Comparison of ENCODE assay signal across 8 mouse cellular contexts in genomic region chr8:79680965-79681364, GRCm38 (mm10). TPM values are rescaled to one million over a fixed set of nuclear protein-coding genes. Genes with fewer than 3 reads are reported as not detected.
DNase-seq lines count a peak whose midpoint lies in the region; ATAC-seq lines count a peak whose summit lies in the region.

No protein-coding gene starts in this region.

- WGBS in neural tube, embryonic 11.5 days = 32% methylated on average over 2 of the region's 2 CpGs
- WGBS in liver, embryonic 15.5 days (ENCODE audit: insufficient replicate concordance) = 25% methylated on average over 2 of the region's 2 CpGs

- H3K4me3 ChIP-seq in neural tube, embryonic 11.5 days (ENCODE audit: low read depth, low read length) = 0 out of 2 replicates have a peak overlapping the region, but pooled peaks have one; percentile 12
- peak overlapping the region; percentile 56 for H3K4me3 ChIP-seq in liver, embryonic 15.5 days (replicated peaks)

- no peak for ATAC-seq in neural tube, embryonic 11.5 days (ENCODE audit: insufficient read depth, low FRiP score, low TSS enrichment)
- ATAC-seq in liver, embryonic 15.5 days (ENCODE audit: insufficient read depth) = peak; percentile 53

- DNase-seq in cerebellum, adult 9-11 months = peak; percentile 7
- no peak for DNase-seq in cerebellum, adult 11-12 months
- peak; percentile 11 for DNase-seq in neural tube, embryonic 11.5 days (ENCODE audit: low spot score)
- DNase-seq in neural tube, embryonic 10.5 days (ENCODE audit: extremely low spot score, low spot score) = no peak
- DNase-seq in ovary, postnatal 10 days (ENCODE audit: low spot score) = no peak
- DNase-seq in spleen, adult 18-20 months = no peak
- no peak for DNase-seq in thymus, postnatal 36 days

- peaks cover 8% of the 10 kb centered on the region; the same call in 1 of the 2 replicates for H3K36me3 ChIP-seq in neural tube, embryonic 11.5 days (ENCODE audit: control insufficient read depth, insufficient read depth, low read length)
- peaks cover 43% of the 10 kb centered on the region for H3K36me3 ChIP-seq in liver, embryonic 15.5 days (replicated peaks)

- H3K27ac ChIP-seq in neural tube, embryonic 11.5 days (ENCODE audit: low read depth, low read length) = no peak overlapping the region
- H3K27ac ChIP-seq in liver, embryonic 15.5 days (replicated peaks) = no peak overlapping the region

- H3K4me2 ChIP-seq in neural tube, embryonic 11.5 days (ENCODE audit: low read depth) = peak overlapping the region; percentile 46
- peak overlapping the region; percentile 66 for H3K4me2 ChIP-seq in liver, embryonic 15.5 days

- no peaks in the 10 kb centered on the region for H3K4me1 ChIP-seq in neural tube, embryonic 11.5 days (ENCODE audit: control insufficient read depth, insufficient read depth, low read length)
- H3K4me1 ChIP-seq in liver, embryonic 15.5 days (replicated peaks) = peaks cover 10% of the 10 kb centered on the region

- H3K9ac ChIP-seq in neural tube, embryonic 11.5 days (ENCODE audit: low read length) = 0 out of 2 replicates have a peak overlapping the region, but pooled peaks have one; percentile 18
- no peak overlapping the region for H3K9ac ChIP-seq in liver, embryonic 15.5 days

- H3K9me3 ChIP-seq in neural tube, embryonic 11.5 days (ENCODE audit: control insufficient read depth, low read length) = no peaks in the 10 kb centered on the region
- H3K9me3 ChIP-seq in liver, embryonic 15.5 days (replicated peaks) = no peaks in the 10 kb centered on the region

- no peaks in the 10 kb centered on the region for H3K27me3 ChIP-seq in neural tube, embryonic 11.5 days (ENCODE audit: control insufficient read depth, insufficient read depth, low read length)
- H3K27me3 ChIP-seq in liver, embryonic 15.5 days = no peaks in the 10 kb centered on the region

RNA-seq across cellular contexts. Expression of gene Abce1, which starts 30.6 kb away (rescaled TPM):
- polyA plus RNA-seq in neural tube, embryonic 11.5 days (2014; fragmentation: Nextera tagmentation; extraction: Ambion mirVana) = 135 and 144 TPM in 2 replicates
- polyA plus RNA-seq in liver, embryonic 15.5 days (2015; fragmentation: Nextera tagmentation; extraction: Ambion mirVana) = 51.6 and 54.7 TPM in 2 replicates

RNA-seq across cellular contexts. Expression of gene Anapc10, which starts 30.7 kb away (rescaled TPM):
- polyA plus RNA-seq in neural tube, embryonic 11.5 days (2014; fragmentation: Nextera tagmentation; extraction: Ambion mirVana) = 37.5 and 39.0 TPM in 2 replicates
- 11.1 and 12.6 TPM in 2 replicates for polyA plus RNA-seq in liver, embryonic 15.5 days (2015; fragmentation: Nextera tagmentation; extraction: Ambion mirVana)

RNA-seq across cellular contexts. Expression of gene Otud4, which starts 41.5 kb away (rescaled TPM):
- polyA plus RNA-seq in neural tube, embryonic 11.5 days (2014; fragmentation: Nextera tagmentation; extraction: Ambion mirVana) = 25.8 and 26.5 TPM in 2 replicates
- polyA plus RNA-seq in liver, embryonic 15.5 days (2015; fragmentation: Nextera tagmentation; extraction: Ambion mirVana) = 5.8 and 7.3 TPM in 2 replicates

Comparison
In these comparisons a context has a peak if more than half of its experiments do, and no peak if none do; other contexts are left out.
1. DNase-seq: peak in cerebellum, adult 9-11 months (single experiment) and neural tube, embryonic 11.5 days (single experiment); none in cerebellum, adult 11-12 months (single experiment), neural tube, embryonic 10.5 days (single experiment), ovary, postnatal 10 days (single experiment), spleen, adult 18-20 months (0 of 2) and thymus, postnatal 36 days (0 of 2).